Mouse (Mus musculus) cerebral cortex, adult 2 months (tissue): ENCODE measurements around the gene Kcnj12.

Experiments used
- WGBS: fragments of 180-500 bp; shearing (Covaris S2); methylation state at CpG from one replicate; pipeline ENCODE4 v1.1.7; 2018; 5-methylcytosine and 5-hydroxymethylcytosine counted together

Gene Kcnj12

GRCm38 (mm10) chr11:61059691-61060457 lies 37.5 kb downstream of the Kcnj12 start:
- 45% methylated on average over 10 of the region's 10 CpGs for WGBS

GRCm38 (mm10) chr11:61060634-61061033 lies 38.3 kb downstream of the Kcnj12 start:
- 86% methylated on average over 4 of the region's 4 CpGs for WGBS

- 67% methylated on average over 18 of the region's 18 CpGs for WGBS
These were observed 40.4 kb downstream of the Kcnj12 start for GRCm38 (mm10) chr11:61062548-61063461.

GRCm38 (mm10) chr11:61063503-61063902 lies 41.1 kb downstream of the Kcnj12 start:
- WGBS: 74% methylated on average over 6 of the region's 6 CpGs

- 91% methylated on average over 6 of the region's 6 CpGs for whole genome bisulfite sequencing
These were observed 43.3 kb downstream of the Kcnj12 start for GRCm38 (mm10) chr11:61065620-61066019.

GRCm38 (mm10) chr11:61067133-61067835 lies 44.9 kb downstream of the Kcnj12 start:
- 91% methylated on average over 9 of the region's 9 CpGs for WGBS

GRCm38 (mm10) chr11:61068866-61069265 lies 46.5 kb downstream of the Kcnj12 start:
- WGBS: 48% methylated on average over 10 of the region's 10 CpGs

- WGBS: 98% methylated on average over 18 of the region's 18 CpGs
These were observed 47.3 kb downstream of the Kcnj12 start for GRCm38 (mm10) chr11:61069645-61070044.

- 94% methylated on average over 5 of the region's 5 CpGs for WGBS
These were observed 52.4 kb downstream of the Kcnj12 start for GRCm38 (mm10) chr11:61074646-61075317.

- WGBS: 85% methylated on average over 15 of the region's 15 CpGs
These were observed 53.3 kb downstream of the Kcnj12 start for GRCm38 (mm10) chr11:61075361-61076326.

GRCm38 (mm10) chr11:61081624-61082023 lies 59.3 kb downstream of the Kcnj12 start:
- WGBS: 81% methylated on average over 2 of the region's 2 CpGs

GRCm38 (mm10) chr11:61090195-61090594 lies 67.8 kb downstream of the Kcnj12 start:
- 88% methylated on average over 7 of the region's 7 CpGs for WGBS

GRCm38 (mm10) chr11:61091192-61091591 lies 68.8 kb downstream of the Kcnj12 start:
- WGBS: 54% methylated on average over 3 of the region's 3 CpGs

GRCm38 (mm10) chr11:61091642-61092262 lies 69.4 kb downstream of the Kcnj12 start:
- 15% methylated on average over 7 of the region's 7 CpGs for WGBS

GRCm38 (mm10) chr11:61098046-61098445 lies 75.7 kb downstream of the Kcnj12 start:
- 86% methylated on average over 1 of the region's 1 CpGs for WGBS

- WGBS: 55% methylated on average over 13 of the region's 13 CpGs
These were observed 80.3 kb downstream of the Kcnj12 start for GRCm38 (mm10) chr11:61102397-61103339.

- 16% methylated on average over 20 of the region's 20 CpGs for WGBS
These were observed 82.0 kb downstream of the Kcnj12 start for GRCm38 (mm10) chr11:61104241-61104901.

GRCm38 (mm10) chr11:61108911-61109361 lies 86.6 kb downstream of the Kcnj12 start:
- WGBS: 86% methylated on average over 12 of the region's 12 CpGs
